8 mouse cellular contexts compared by ENCODE assay signal in the genomic region with DNA sequence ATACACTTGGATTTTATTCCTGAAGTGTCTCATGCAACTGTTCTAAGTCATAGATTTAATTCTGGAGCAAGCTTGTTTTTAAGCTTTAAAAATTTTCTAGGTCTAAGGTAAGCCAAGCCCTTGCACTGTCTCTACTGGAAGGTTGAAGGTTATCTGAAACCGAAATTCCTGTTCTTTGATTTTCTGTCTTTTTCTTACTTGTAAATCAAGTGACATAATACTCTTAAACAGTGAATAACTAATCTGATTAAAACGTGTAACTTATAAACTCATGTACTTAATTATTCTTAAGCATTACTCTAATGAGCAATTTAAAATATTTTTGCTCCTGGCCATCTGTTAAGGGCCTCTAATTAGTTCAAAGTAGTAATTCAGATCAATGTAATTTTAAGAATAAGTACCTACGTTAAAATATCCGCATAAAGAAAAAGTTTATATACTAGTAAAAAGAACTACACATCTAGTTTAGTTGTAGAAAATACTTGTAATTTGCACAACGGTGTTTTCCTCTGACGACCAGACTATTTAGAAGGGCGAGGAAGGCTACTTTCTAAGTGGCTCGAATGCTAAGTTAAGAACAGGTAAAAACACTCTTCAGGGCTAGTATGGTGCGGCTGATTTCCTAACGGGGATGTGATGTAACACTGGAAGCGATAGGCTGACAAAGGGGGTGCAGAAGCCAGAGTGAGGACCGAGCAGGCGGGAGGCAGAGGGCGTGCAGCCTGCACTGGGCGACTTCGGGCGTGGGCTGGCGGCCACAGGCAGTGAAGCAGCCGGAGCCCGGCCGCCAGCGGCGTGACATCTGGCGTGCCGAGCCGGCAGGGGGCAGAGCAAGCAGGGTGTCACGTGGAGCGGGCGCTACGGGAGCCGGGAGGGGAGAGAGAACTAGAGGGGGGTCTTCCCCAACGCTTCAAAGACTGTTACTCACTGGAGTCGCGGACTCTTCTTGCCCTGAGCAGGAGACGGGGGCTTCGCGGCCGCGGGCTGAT. TPM values are rescaled to one million over a fixed set of nuclear protein-coding genes. Genes with fewer than 3 reads are reported as not detected.
DNase-seq lines count a peak whose midpoint lies in the region; ATAC-seq lines count a peak whose summit lies in the region.

No protein-coding gene starts in this region.

- H3K9me3 ChIP-seq in hindbrain, embryonic 11.5 days (ENCODE audit: control insufficient read depth, low read length) = no peaks in the 10 kb centered on the region

- H3K9ac ChIP-seq in hindbrain, embryonic 11.5 days (ENCODE audit: low read depth, low read length) = peak overlapping the region; percentile 97

- H3K4me3 ChIP-seq in hindbrain, embryonic 11.5 days (ENCODE audit: low read depth, low read length) = peak overlapping the region; percentile 81

- WGBS in hindbrain, embryonic 11.5 days = 1% methylated on average over 39 of the region's 39 CpGs

- peak overlapping the region; percentile 99 for H3K27ac ChIP-seq in hindbrain, embryonic 11.5 days (ENCODE audit: low read depth, low read length)

- H3K4me1 ChIP-seq in hindbrain, embryonic 11.5 days (replicated peaks; ENCODE audit: control insufficient read depth, insufficient read depth, low read length) = no peaks in the 10 kb centered on the region; the same call in 1 of the 2 replicates

- H3K4me2 ChIP-seq in hindbrain, embryonic 11.5 days (replicated peaks; ENCODE audit: low read depth, low read length) = peak overlapping the region; percentile 50

- peak; percentile 50 for DNase-seq in MEL-GATA-1-ER (ENCODE audit: extremely low read depth, low read depth)
- peak; percentile 85 for DNase-seq in cerebellum, adult 8-10 months
- DNase-seq in hindbrain, embryonic 11.5 days (ENCODE audit: low spot score) = peak; percentile 90
- DNase-seq in layer of hippocampus, postnatal 10 days (ENCODE audit: low spot score in 2 of 2) = peak; percentile 96 to 97
- peak; percentile 97 for DNase-seq in lung, postnatal 10 days
- peak; percentile 94 for DNase-seq in ovary, postnatal 36 days (ENCODE audit: low spot score)
- DNase-seq in thymus, postnatal 25 days = peak; percentile 96

- ATAC-seq in frontal cortex, adult (ENCODE audit: low TSS enrichment) = peak; percentile 53
- ATAC-seq in hindbrain, embryonic 11.5 days (ENCODE audit: low FRiP score) = peak; percentile 69

- no peaks in the 10 kb centered on the region for H3K36me3 ChIP-seq in hindbrain, embryonic 11.5 days (ENCODE audit: control insufficient read depth, insufficient read depth, low read length)

- no peaks in the 10 kb centered on the region for H3K27me3 ChIP-seq in hindbrain, embryonic 11.5 days (ENCODE audit: control insufficient read depth, insufficient read depth, low read length)

RNA-seq across cellular contexts. Expression of gene Zfp91, which starts 1.6 kb away (rescaled TPM):
- polyA plus RNA-seq in hindbrain, embryonic 11.5 days (2014; fragmentation: Nextera tagmentation; extraction: Ambion mirVana) = 12.2 and 15.8 TPM in 2 replicates
- total RNA-seq in layer of hippocampus, postnatal 10 days (2021) = 10 to 100 TPM; 78.6 to 82.9 TPM

RNA-seq across cellular contexts. Expression of gene Lpxn, which starts 1.6 kb away (rescaled TPM):
- 1.4 TPM in 2 replicates for polyA plus RNA-seq in hindbrain, embryonic 11.5 days (2014; fragmentation: Nextera tagmentation; extraction: Ambion mirVana)
- total RNA-seq in layer of hippocampus, postnatal 10 days (2021) = 1 to 10 TPM in 1 of 2 experiments, under 1 TPM in 1; 0.96 to 1.3 TPM

RNA-seq across cellular contexts. Expression of gene Cntf, which starts 28.9 kb away (rescaled TPM):
- 1.1 and 1.2 TPM in 2 replicates for polyA plus RNA-seq in hindbrain, embryonic 11.5 days (2014; fragmentation: Nextera tagmentation; extraction: Ambion mirVana)
- 1 to 10 TPM; 3.1 to 3.2 TPM for total RNA-seq in layer of hippocampus, postnatal 10 days (2021)

RNA-seq across cellular contexts. Expression of gene Gm5244, which starts 52.1 kb away (rescaled TPM):
- polyA plus RNA-seq in hindbrain, embryonic 11.5 days (2014; fragmentation: Nextera tagmentation; extraction: Ambion mirVana) = not detected in 2 replicates
- total RNA-seq in layer of hippocampus, postnatal 10 days (2021) = not detected

Comparison
In these comparisons a context has a peak if more than half of its experiments do, and no peak if none do; other contexts are left out.
1. Peak in every context shown above with its lines: DNase-seq, ATAC-seq, H3K4me3 ChIP-seq and H3K27ac ChIP-seq.